Mouse (Mus musculus) liver, postnatal 0 days (tissue): Measurements from ENCODE around the gene Clcn2. TPM values are rescaled to one million over a fixed set of nuclear protein-coding genes. Genes with fewer than 3 reads are reported as not detected.

ENCODE experiments used
- ATAC-seq: fragments of 200-750 bp; cut with Nextera tagmentation; 2 replicates; pipeline ENCODE4 v1.8.0; 2017; ENCODE audit warnings: mild to moderate bottlenecking, moderate library complexity
- DNase-seq: peaks from one replicate; pipeline ENCODE4 v3.0.0-alpha.2; 2016
- H3K27ac ChIP-seq: fragments of 300-500 bp; sonication (generic); 2 replicates; pipeline ENCODE4 v1.5.1; 2014; ENCODE audit warnings: antibody characterized with exemption, moderate library complexity, mild to moderate bottlenecking, low read depth
- H3K27me3 ChIP-seq: fragments of 300-500 bp; sonication (generic); 2 replicates; pipeline ENCODE4 v1.6.1; 2014; ENCODE audit warnings: low read length, control low read depth, mixed read lengths; ENCODE audit not compliant: insufficient read depth
- H3K36me3 ChIP-seq: fragments of 300-500 bp; sonication (generic); replicated peaks from 2 replicates; pipeline ENCODE4 v1.6.1; 2014; ENCODE audit warnings: mild to moderate bottlenecking, control low read depth, low read length, moderate library complexity, mixed read lengths; ENCODE audit not compliant: insufficient read depth
- H3K4me1 ChIP-seq: fragments of 300-500 bp; sonication (generic); 2 replicates; pipeline ENCODE4 v1.6.1; 2014; ENCODE audit warnings: antibody characterized with exemption, mild to moderate bottlenecking, control low read depth; ENCODE audit not compliant: insufficient read depth
- H3K4me2 ChIP-seq: fragments of 300-500 bp; sonication (generic); 2 replicates; pipeline ENCODE4 v1.6.1; 2014; ENCODE audit warnings: low read depth, mild to moderate bottlenecking, low read length, moderate library complexity, mixed read lengths
- H3K4me3 ChIP-seq: fragments of 300-500 bp; sonication (generic); 2 replicates; pipeline ENCODE4 v1.5.1; 2014; ENCODE audit warnings: low read depth, low read length
- H3K9ac ChIP-seq: fragments of 300-500 bp; sonication (generic); replicated peaks from 2 replicates; pipeline ENCODE4 v1.6.1; 2014; ENCODE audit warnings: mild to moderate bottlenecking, moderate library complexity
- H3K9me3 ChIP-seq: fragments of 300-500 bp; sonication (generic); 2 replicates; pipeline ENCODE4 v1.6.1; 2016; ENCODE audit warnings: mild to moderate bottlenecking, control low read depth, low read length, mixed read lengths
- CTCF ChIP-seq: sonication (generic); IDR thresholded peaks from 2 replicates; pipeline ENCODE4 v1.5.1; 2016; ENCODE audit warnings: antibody characterized with exemption, low read depth
- EP300 ChIP-seq: IDR thresholded peaks from 2 replicates; pipeline ENCODE4 v1.6.1; 2016; ENCODE audit warnings: antibody characterized with exemption, low read depth, mild to moderate bottlenecking
- WGBS: fragments of 180-500 bp; shearing (Covaris S2); extraction: QIAGEN DNeasy Blood & Tissue Kit; methylation state at CpG from one replicate; pipeline ENCODE4 v1.1.7; 2014; ENCODE audit not compliant: insufficient replicate concordance; 5-methylcytosine and 5-hydroxymethylcytosine counted together
- polyA plus RNA-seq: library from polyadenylated mRNA; unstranded; fragments of >200 nt; fragmentation: Nextera tagmentation; extraction: Ambion mirVana; gene quantifications from 2 replicates; pipeline ENCODE4 v1.2.1, GENCODE M21; 2015

Gene Clcn2
- polyA plus RNA-seq, 1 experiment from 2014 or later = 4.7 TPM

GRCm38 (mm10) chr16:20715976-20716840 is 1.3 kb downstream of the Clcn2 start:
- TF ChIP-seq EP300 (no peak), CTCF (peak; percentile 33; the same call in 1 of the 2 replicates)
- Histone ChIP-seq H3K9me3 (no peaks in the 10 kb centered on the region), H3K27me3 (0 out of 2 replicates have a peak, but pooled peaks cover 3% of the 10 kb centered on the region), H3K4me1 (peaks cover 36% of the 10 kb centered on the region), H3K4me2 (peak overlapping the region; percentile 100), H3K27ac (peak overlapping the region; percentile 95), H3K36me3 (peaks cover 10% of the 10 kb centered on the region), H3K9ac (peak overlapping the region; percentile 79), H3K4me3 (peak overlapping the region; percentile 78)
- peak; percentile 50 for ATAC-seq
- 2% methylated on average over 47 of the region's 68 CpGs for WGBS
- DNase-seq = peak; percentile 83

DNA sequence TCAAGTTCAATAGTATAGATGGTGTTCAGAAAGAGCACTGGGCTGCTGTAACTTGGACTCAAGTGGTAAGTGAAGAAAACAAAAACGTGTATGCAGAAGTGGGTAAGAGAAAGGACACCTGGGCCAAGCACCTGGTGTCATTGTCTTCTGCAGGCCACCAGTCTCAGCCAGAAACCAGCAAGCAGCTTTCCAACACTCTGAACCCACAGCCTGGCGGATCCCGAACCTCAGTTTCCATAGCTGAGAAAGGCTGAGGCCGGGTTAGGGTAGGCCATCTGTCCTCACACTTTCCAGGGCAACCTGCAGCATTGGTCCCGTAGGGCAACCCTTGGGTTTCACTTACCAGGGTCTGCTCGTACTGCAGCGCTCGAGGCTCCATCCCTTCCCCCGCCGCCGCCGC is 2.0 kb downstream of the Clcn2 start:
- H3K36me3 ChIP-seq = peaks cover 11% of the 10 kb centered on the region
- TF ChIP-seq EP300 = no peak
- TF ChIP-seq CTCF = no peak
- peak overlapping the region; percentile 100 for H3K4me2 ChIP-seq
- H3K4me3 ChIP-seq = peak overlapping the region; percentile 78
- 12% methylated on average over 12 of the region's 12 CpGs for WGBS
- ATAC-seq (no peak), DNase-seq (no peak)
- H3K27me3 ChIP-seq = 0 out of 2 replicates have a peak, but pooled peaks cover 3% of the 10 kb centered on the region
- H3K9me3 ChIP-seq = no peaks in the 10 kb centered on the region
- peak overlapping the region; percentile 79 for H3K9ac ChIP-seq
- peak overlapping the region; percentile 95 for H3K27ac ChIP-seq
- peaks cover 36% of the 10 kb centered on the region for H3K4me1 ChIP-seq

DNA sequence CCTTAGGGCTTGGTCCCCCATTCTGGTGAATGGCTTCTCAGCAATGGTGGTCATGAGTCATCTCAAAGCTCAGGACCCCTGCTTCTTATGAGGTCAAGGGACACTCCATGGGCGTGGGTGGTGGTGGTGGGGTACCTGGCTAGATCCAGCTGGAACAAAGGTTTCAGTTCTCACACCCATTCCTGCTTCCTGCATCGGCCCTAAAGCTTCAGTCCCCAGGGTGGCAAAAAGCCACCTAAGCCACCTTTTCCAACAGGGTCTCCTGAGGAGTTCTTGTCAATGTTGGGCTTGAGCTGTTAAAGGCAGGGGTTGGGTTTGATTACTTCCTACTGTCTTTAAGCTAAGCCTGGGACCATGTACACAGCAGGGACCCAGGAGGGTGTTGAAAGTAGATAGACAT is 2.4 kb downstream of the Clcn2 start:
- peaks cover 8% of the 10 kb centered on the region for H3K36me3 ChIP-seq
- TF ChIP-seq EP300 = no peak
- TF ChIP-seq CTCF = no peak
- peaks cover 36% of the 10 kb centered on the region for H3K4me1 ChIP-seq
- 74% methylated on average over 2 of the region's 2 CpGs for WGBS
- H3K4me3 ChIP-seq = peak overlapping the region; percentile 78
- no peaks in the 10 kb centered on the region for H3K9me3 ChIP-seq
- ATAC-seq (no peak), DNase-seq (no peak)
- peak overlapping the region; percentile 100 for H3K4me2 ChIP-seq
- 0 out of 2 replicates have a peak, but pooled peaks cover 3% of the 10 kb centered on the region for H3K27me3 ChIP-seq
- peak overlapping the region; percentile 95 for H3K27ac ChIP-seq
- H3K9ac ChIP-seq = peak overlapping the region; percentile 79

GRCm38 (mm10) chr16:20714307-20715080 is 3.1 kb downstream of the Clcn2 start:
- Histone ChIP-seq H3K4me3 (peak overlapping the region; percentile 78), H3K27me3 (0 out of 2 replicates have a peak, but pooled peaks cover 3% of the 10 kb centered on the region), H3K9ac (peak overlapping the region; percentile 79), H3K36me3 (peaks cover 6% of the 10 kb centered on the region; the same call in 1 of the 2 replicates), H3K4me2 (peak overlapping the region; percentile 100), H3K4me1 (peaks cover 36% of the 10 kb centered on the region), H3K27ac (no peak overlapping the region), H3K9me3 (no peaks in the 10 kb centered on the region)
- no peak for TF ChIP-seq EP300
- TF ChIP-seq CTCF = no peak
- 62% methylated on average over 11 of the region's 11 CpGs for WGBS
- ATAC-seq = no peak
- no peak for DNase-seq

- ATAC-seq (no peak), DNase-seq (no peak)
- Histone ChIP-seq H3K9ac (peak overlapping the region; percentile 46), H3K9me3 (no peaks in the 10 kb centered on the region), H3K4me2 (peak overlapping the region; percentile 100), H3K27ac (peak overlapping the region; percentile 52; the same call in 1 of the 2 replicates), H3K36me3 (peaks cover 10% of the 10 kb centered on the region; the same call in 1 of the 2 replicates), H3K27me3 (0 out of 2 replicates have a peak, but pooled peaks cover 3% of the 10 kb centered on the region), H3K4me3 (peak overlapping the region; percentile 78), H3K4me1 (peaks cover 28% of the 10 kb centered on the region)
- WGBS = 68% methylated on average over 7 of the region's 7 CpGs
- TF ChIP-seq EP300 (peak; percentile 37; the same call in 1 of the 2 replicates), CTCF (no peak)
Measured at GRCm38 (mm10) chr16:20712889-20713288, 4.7 kb downstream of the Clcn2 start.
